Mouse (Mus musculus) midbrain, embryonic 13.5 days (tissue): ENCODE measurements at regions not wholly inside any gene's neighbourhood (a gene's known extent, or its start where the extent isn't known, plus 50 kb on each side); places are given as distances from the start of the nearest gene placed in this dataset.
"Not testable (repeated sequence)": the region's sequence is repeated elsewhere in the genome, so short reads cannot be mapped to it uniquely, and the experiment has no call there.

Experiments used
- ATAC-seq: fragments of 200-750 bp; cut with Nextera tagmentation; 2 replicates; pipeline ENCODE4 v1.8.0; 2017; ENCODE audit warnings: mild to moderate bottlenecking, moderate TSS enrichment, moderate library complexity
- H3K27ac ChIP-seq: fragments of 300-500 bp; sonication (generic); 2 replicates; pipeline ENCODE4 v1.5.1; 2015; ENCODE audit warnings: inconsistent platforms, mild to moderate bottlenecking, moderate library complexity
- H3K27me3 ChIP-seq: fragments of 300-500 bp; sonication (generic); 2 replicates; pipeline ENCODE4 v1.6.1; 2015; ENCODE audit warnings: mild to moderate bottlenecking, inconsistent platforms
- H3K36me3 ChIP-seq: fragments of 300-500 bp; sonication (generic); 2 replicates; pipeline ENCODE4 v1.6.1; 2015; ENCODE audit warnings: mild to moderate bottlenecking, inconsistent platforms
- H3K4me1 ChIP-seq: fragments of 300-500 bp; sonication (generic); replicated peaks from 2 replicates; pipeline ENCODE4 v1.6.1; 2015; ENCODE audit warnings: inconsistent platforms
- H3K4me2 ChIP-seq: fragments of 300-500 bp; sonication (generic); replicated peaks from 2 replicates; pipeline ENCODE4 v1.6.1; 2015; ENCODE audit warnings: moderate library complexity, mild to moderate bottlenecking, inconsistent platforms
- H3K4me3 ChIP-seq: fragments of 300-500 bp; sonication (generic); replicated peaks from 2 replicates; pipeline ENCODE4 v1.5.1; 2015; ENCODE audit warnings: mild to moderate bottlenecking, inconsistent platforms
- H3K9ac ChIP-seq: fragments of 300-500 bp; sonication (generic); replicated peaks from 2 replicates; pipeline ENCODE4 v1.6.1; 2015; ENCODE audit warnings: mild to moderate bottlenecking, inconsistent platforms
- H3K9me3 ChIP-seq: fragments of 300-500 bp; sonication (generic); 2 replicates; pipeline ENCODE4 v1.6.1; 2016; ENCODE audit warnings: mild to moderate bottlenecking, inconsistent platforms
- WGBS: fragments of 180-500 bp; shearing (Covaris S2); methylation state at CpG from one replicate; pipeline ENCODE4 v1.1.7; 2015; 5-methylcytosine and 5-hydroxymethylcytosine counted together

DNA sequence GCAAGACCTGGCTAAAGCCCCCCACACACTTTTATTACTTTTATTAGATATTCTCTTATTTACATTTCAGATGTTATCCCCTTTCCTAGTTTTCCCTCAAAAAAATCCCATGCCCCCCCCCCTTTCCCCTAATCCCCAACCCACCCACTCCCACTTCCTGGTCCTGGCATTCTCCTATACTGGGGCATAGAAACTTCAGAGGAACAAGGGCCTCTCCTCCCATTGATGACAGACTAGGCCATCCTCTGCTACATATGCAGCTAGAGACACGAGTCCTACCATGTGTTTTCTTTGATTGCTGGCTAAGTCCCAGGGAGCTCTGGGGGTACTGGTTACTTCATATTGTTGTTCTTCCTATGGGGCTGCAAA lies 116.8 kb downstream of the Rfpl4b start:
- H3K27me3 ChIP-seq, H3K9me3 ChIP-seq, H3K4me2 ChIP-seq, H3K4me3 ChIP-seq, H3K9ac ChIP-seq, H3K27ac ChIP-seq, H3K4me1 ChIP-seq, H3K36me3 ChIP-seq, ATAC-seq: not testable (repeated sequence)
- WGBS: 54% methylated on average over 1 of the region's 1 CpGs

DNA sequence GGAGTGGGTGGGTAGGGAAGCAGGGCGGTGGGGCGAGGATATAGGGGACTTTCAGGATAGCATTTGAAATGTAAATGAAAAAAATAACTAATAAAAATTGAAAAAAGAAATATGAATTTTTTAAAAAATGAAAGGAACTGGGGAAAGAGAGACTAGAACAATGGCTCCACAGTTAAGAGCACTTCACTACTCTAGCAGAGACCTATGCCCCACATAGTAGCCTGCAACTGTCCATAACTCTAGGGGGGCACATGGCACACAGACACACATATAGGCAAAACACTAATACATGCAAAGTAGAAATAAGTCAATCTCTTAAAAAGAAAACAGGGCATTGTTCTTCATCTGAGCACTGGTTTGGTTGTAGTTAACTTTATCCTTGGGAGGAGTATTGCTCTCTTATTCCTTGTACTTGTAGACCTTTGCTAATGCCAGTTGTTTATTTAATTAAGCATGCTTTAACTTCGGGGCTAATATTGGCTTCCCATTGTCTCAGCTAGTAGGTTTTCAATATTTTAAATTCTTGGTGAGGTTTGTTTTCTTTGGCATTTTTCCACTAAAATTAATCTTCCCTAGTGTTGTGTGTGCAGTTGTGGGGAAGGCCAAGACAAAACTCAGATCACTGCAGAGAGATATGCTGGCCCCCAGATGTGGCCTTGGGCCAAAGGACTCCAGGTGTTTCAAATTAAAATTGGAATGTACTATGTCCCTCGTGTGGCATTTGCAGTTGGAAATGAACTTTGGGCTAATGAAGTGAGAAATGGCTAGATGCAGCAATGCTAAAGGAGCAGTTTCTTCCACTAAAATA lies 117.4 kb downstream of the Rfpl4b start:
- no peak for ATAC-seq
- H3K9ac ChIP-seq: no peak overlapping the region
- WGBS: 90% methylated on average over 4 of the region's 4 CpGs
- no peaks in the 10 kb centered on the region for H3K27me3 ChIP-seq
- H3K4me3 ChIP-seq: no peak overlapping the region
- H3K4me2 ChIP-seq: no peak overlapping the region
- H3K9me3 ChIP-seq: no peaks in the 10 kb centered on the region
- H3K27ac ChIP-seq: no peak overlapping the region
- H3K4me1 ChIP-seq: no peaks in the 10 kb centered on the region
- H3K36me3 ChIP-seq: no peaks in the 10 kb centered on the region

GRCm38 (mm10) chr10:38677453-38677852 lies 144.1 kb downstream of the Rfpl4b start:
- 88% methylated on average over 2 of the region's 2 CpGs for WGBS
- no peaks in the 10 kb centered on the region for H3K27me3 ChIP-seq
- H3K9ac ChIP-seq: no peak overlapping the region
- H3K4me3 ChIP-seq: no peak overlapping the region
- H3K4me2 ChIP-seq: no peak overlapping the region
- H3K27ac ChIP-seq: no peak overlapping the region
- no peak for ATAC-seq
- H3K9me3 ChIP-seq: peaks cover 3% of the 10 kb centered on the region; the same call in 1 of the 2 replicates
- no peaks in the 10 kb centered on the region for H3K4me1 ChIP-seq
- no peaks in the 10 kb centered on the region for H3K36me3 ChIP-seq

DNA sequence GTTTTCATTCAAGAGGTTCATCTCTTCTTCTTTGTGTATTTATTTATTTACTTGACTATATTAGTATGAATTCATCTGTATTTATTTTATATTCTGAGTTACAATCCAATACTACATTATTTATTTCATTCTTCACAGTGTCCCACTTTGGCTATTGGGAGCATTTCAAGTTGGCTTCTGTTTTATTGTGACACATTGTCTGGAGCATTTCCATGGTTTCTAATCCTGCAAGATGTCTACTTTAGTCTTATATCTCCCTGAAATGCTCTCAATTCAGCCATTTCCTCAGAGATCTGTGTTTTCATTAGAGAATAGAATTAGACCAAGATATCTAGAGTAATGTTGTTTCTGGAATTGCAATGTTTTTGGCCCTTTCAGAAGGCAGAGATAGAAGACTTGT lies 153.0 kb downstream of the Rfpl4b start:
- Histone ChIP-seq H3K36me3 (no peaks in the 10 kb centered on the region), H3K4me1 (no peaks in the 10 kb centered on the region), H3K27ac (no peak overlapping the region), H3K4me3 (no peak overlapping the region), H3K9me3 (no peaks in the 10 kb centered on the region), H3K9ac (no peak overlapping the region), H3K4me2 (no peak overlapping the region), H3K27me3 (no peaks in the 10 kb centered on the region)
- no peak for ATAC-seq

GRCm38 (mm10) chr10:38667841-38668240 lies 153.7 kb downstream of the Rfpl4b start:
- no peaks in the 10 kb centered on the region for H3K4me1 ChIP-seq
- ATAC-seq: no peak
- no peak overlapping the region for H3K4me2 ChIP-seq
- no peak overlapping the region for H3K9ac ChIP-seq
- no peaks in the 10 kb centered on the region for H3K27me3 ChIP-seq
- H3K27ac ChIP-seq: no peak overlapping the region
- no peaks in the 10 kb centered on the region for H3K36me3 ChIP-seq
- H3K4me3 ChIP-seq: no peak overlapping the region
- no peaks in the 10 kb centered on the region for H3K9me3 ChIP-seq

GRCm38 (mm10) chr10:38635695-38636094 lies 185.9 kb downstream of the Rfpl4b start:
- 63% methylated on average over 1 of the region's 1 CpGs for WGBS
- no peak for ATAC-seq
- Histone ChIP-seq H3K27ac (no peak overlapping the region), H3K9me3 (no peaks in the 10 kb centered on the region), H3K36me3 (no peaks in the 10 kb centered on the region), H3K27me3 (no peaks in the 10 kb centered on the region), H3K4me1 (no peaks in the 10 kb centered on the region), H3K9ac (no peak overlapping the region), H3K4me3 (no peak overlapping the region), H3K4me2 (no peak overlapping the region)

DNA sequence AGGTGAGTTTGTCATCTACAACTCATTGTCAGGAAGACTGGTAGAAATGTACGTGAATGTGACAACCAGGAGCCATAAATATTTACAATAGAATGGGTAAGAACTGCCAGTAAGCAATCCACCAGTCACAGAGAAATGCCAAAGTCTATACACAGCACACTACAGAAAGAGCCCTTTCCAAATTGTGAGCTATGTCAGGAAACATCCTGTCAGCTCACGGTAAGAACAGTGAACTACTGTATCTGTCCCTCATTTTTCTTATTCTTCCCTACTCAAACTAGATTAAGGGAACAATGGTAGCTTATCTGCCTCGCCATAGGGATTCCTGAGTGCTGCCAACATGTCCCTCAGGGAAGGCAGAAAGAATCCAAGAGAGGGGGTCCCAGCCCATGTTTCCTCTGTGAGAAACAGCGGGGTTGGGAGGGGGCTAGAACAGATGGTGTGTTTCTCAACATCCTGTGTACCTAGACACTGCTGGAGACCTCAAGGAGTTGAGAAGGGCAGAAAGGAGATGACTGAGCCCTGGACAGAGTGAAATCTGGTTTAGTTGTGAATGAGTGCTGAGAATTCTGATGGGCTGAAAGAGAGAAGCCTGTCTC lies 191.6 kb downstream of the Rfpl4b start:
- peak; percentile 58; the same call in 1 of the 2 replicates for ATAC-seq
- Histone ChIP-seq H3K27ac (no peak overlapping the region), H3K9ac (no peak overlapping the region), H3K4me3 (no peak overlapping the region), H3K36me3 (no peaks in the 10 kb centered on the region), H3K27me3 (no peaks in the 10 kb centered on the region), H3K4me1 (no peaks in the 10 kb centered on the region), H3K9me3 (no peaks in the 10 kb centered on the region), H3K4me2 (no peak overlapping the region)
- WGBS: 71% methylated on average over 4 of the region's 4 CpGs

DNA sequence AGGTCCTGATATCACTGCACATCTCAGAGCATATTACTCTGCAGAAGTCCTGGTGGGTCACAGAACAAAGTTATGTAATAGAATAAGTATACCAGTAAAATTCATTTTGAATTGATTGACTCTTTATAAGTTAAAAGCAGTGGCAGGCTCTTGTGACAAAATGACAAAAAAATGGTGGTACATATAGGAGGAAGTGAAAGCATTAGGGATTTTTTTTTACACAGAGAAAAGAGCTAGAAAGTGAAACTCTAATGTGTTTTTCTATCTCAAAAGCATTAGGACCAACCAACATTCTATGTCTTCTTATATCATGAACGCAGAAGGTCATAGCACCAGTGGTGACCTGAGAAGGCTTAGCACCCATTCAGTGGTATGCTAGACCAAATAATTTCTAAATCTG lies 198.2 kb downstream of the Rfpl4b start:
- no peak for ATAC-seq
- WGBS: 97% methylated on average over 1 of the region's 1 CpGs

GRCm38 (mm10) chr10:38609606-38610510 lies 211.7 kb downstream of the Rfpl4b start:
- Histone ChIP-seq H3K36me3 (no peaks in the 10 kb centered on the region), H3K27ac (no peak overlapping the region), H3K9ac (no peak overlapping the region), H3K4me1 (no peaks in the 10 kb centered on the region), H3K4me2 (no peak overlapping the region), H3K27me3 (no peaks in the 10 kb centered on the region), H3K9me3 (no peaks in the 10 kb centered on the region), H3K4me3 (no peak overlapping the region)
- 78% methylated on average over 5 of the region's 5 CpGs for WGBS
- no peak for ATAC-seq

More for the DNA sequence above, 198.2 kb downstream of the Rfpl4b start:
- Histone ChIP-seq H3K27me3 (no peaks in the 10 kb centered on the region), H3K4me2 (no peak overlapping the region), H3K4me3 (no peak overlapping the region), H3K9ac (no peak overlapping the region), H3K36me3 (no peaks in the 10 kb centered on the region), H3K27ac (no peak overlapping the region), H3K4me1 (no peaks in the 10 kb centered on the region), H3K9me3 (no peaks in the 10 kb centered on the region)

GRCm38 (mm10) chr10:38586061-38586460 lies 235.5 kb downstream of the Rfpl4b start:
- Histone ChIP-seq H3K9ac (no peak overlapping the region), H3K4me1 (no peaks in the 10 kb centered on the region), H3K36me3 (no peaks in the 10 kb centered on the region), H3K9me3 (no peaks in the 10 kb centered on the region), H3K4me2 (no peak overlapping the region), H3K27me3 (no peaks in the 10 kb centered on the region), H3K4me3 (no peak overlapping the region), H3K27ac (no peak overlapping the region)
- no peak for ATAC-seq
- 90% methylated on average over 2 of the region's 2 CpGs for WGBS

GRCm38 (mm10) chr10:38575726-38576125 lies 245.9 kb downstream of the Rfpl4b start:
- Histone ChIP-seq H3K27me3 (no peaks in the 10 kb centered on the region), H3K9ac (no peak overlapping the region), H3K9me3 (no peaks in the 10 kb centered on the region), H3K36me3 (no peaks in the 10 kb centered on the region), H3K4me3 (no peak overlapping the region), H3K27ac (no peak overlapping the region), H3K4me1 (no peaks in the 10 kb centered on the region), H3K4me2 (no peak overlapping the region)
- ATAC-seq: no peak
- 82% methylated on average over 1 of the region's 1 CpGs for WGBS

DNA sequence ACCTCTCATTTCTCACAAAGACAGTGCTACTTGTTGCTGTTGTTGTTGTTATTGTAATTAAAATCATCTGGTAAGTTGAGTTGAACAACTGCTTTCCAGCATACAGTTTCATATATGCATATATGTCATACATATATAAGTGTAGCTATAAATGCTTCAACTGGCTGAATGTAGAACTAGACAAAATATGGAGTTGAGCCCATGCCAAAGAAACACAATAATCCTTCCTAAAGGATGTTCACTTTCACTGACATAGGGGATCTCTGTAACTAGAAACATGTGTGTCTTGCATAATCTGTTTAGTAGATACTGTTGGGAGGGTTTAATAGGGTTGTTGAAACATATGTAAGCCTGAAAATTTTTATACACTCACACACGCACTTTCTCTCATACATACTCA lies 247.9 kb downstream of the Rfpl4b start:
- Histone ChIP-seq H3K4me2 (no peak overlapping the region), H3K9ac (no peak overlapping the region), H3K36me3 (no peaks in the 10 kb centered on the region), H3K9me3 (no peaks in the 10 kb centered on the region), H3K27me3 (no peaks in the 10 kb centered on the region), H3K4me3 (no peak overlapping the region), H3K4me1 (no peaks in the 10 kb centered on the region), H3K27ac (no peak overlapping the region)
- ATAC-seq: no peak
- 93% methylated on average over 1 of the region's 1 CpGs for WGBS
